Mouse (Mus musculus): ENCODE data around the gene Pabpc6. TPM values are rescaled to one million over a fixed set of nuclear protein-coding genes. Genes with fewer than 3 reads are reported as not detected.
A peak's percentile ranks its signal among the peaks of the same experiment; 100 is the strongest.

Pabpc6 gene
- total RNA-seq (2021) = under 1 TPM in 1 of 2 experiments, not detected in 1; 0.10 TPM

DNA sequence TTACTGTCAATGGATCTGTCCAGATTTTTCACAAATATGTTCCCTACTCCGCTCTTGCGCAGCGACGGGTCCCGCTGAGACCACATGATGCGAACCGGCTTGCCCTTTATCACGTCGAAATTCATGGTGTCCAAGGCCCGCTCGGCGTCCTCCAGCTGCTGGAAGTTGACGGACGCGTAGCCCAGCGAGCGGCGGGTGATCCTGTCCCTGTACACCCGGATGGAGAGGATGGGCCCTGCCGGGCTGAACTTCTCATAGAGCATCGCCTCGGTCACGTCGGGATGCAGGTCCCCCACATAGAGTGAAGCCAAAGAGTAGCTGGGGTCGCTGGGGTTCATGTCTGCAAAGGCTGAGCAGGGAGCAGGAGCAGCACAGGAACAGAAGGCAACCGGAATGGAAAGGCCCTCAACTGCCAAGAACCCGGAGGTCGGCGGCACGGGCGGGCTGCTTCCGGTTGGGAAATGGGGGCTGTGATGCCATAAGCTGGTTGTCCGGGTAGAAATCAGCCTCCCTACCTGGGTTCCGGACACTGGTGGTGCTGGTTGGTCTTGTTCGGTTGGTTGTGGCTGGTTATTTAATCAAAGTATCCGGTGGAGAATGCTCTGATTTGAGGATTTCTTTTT, at the start of gene Pabpc6:
Gene Pabpc6, minus strand, starts transcription at position 435 of the 623 bp plus-strand sequence.
- no peak for DNase-seq

DNA sequence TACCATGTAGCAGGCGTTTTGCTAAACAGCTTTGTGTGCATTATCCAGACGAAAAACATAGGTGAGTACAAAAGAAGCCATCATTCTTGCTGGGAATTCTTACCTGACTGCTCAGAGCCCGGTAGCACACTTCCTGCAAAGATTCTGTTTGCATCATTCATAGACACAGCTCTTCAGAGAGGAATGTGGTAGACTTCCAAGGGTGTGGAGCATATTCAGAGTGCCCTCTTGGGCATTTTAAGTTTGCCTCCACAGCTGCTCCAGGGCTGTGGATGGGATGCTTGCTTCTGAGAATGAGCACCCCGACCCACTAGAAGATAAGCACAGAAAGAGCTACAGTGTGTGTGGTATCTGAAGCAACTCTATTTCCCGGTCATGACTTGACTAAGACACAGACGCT, 41.4 kb upstream of the Pabpc6 start:
- DNase-seq = no peak

DNA sequence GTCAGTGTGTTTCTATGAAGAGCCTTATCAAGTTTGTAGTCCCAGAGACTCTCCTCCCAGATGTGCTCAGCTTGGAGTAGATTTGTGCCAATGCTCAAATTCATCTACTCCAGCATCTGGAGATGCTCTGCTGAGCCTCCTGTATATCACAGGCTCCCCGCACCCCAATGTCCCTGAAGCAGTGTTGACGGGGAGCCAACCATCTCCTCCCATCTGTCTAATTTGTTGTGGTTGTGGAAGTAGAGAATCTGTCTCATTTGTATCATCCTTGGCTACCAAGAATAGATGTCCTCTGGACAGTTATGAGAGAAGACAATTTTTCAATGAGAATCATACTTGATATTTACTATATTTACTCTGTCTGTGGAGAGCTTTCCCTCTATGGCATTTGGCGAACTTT, 39.4 kb upstream of the Pabpc6 start:
- DNase-seq = no peak

DNA sequence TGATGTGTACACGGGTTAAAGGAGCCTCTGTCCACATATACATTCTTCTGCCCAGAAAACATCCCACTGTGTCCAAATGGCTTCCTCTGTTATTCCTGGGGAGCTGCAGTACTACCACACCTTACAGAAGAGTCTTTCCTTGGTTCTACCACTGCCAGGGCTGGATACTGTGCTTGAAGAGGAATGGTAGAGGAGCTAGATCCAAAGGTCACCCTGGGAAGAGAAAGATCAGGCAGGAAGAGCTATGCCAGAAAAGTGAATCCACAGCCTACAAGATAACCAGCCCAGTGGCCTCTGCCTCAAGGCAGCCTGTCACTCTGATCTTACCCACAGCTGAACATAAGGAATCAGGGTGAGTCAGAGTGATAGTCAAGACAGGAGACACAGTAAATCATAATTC, 37.8 kb upstream of the Pabpc6 start:
- DNase-seq = no peak

DNA sequence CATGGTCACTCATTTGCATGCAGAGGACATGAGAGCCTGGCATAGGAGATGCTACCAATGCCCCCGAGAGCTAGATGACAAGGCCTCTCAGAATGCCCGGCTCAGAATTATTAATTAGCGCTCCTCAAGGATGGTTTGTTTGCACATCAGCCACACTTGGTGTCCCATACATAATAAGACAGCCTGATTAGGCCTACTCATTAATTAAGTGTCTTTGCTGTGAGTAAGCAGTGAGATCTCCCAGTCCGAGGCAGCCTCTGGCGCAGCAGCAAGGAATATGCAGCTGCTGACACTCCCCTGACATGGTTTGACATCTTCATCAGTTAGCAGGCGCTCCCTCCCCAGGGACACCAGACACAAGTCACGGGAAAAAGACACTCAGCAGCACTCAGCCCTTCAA, 28.2 kb upstream of the Pabpc6 start:
- DNase-seq = no peak

DNA sequence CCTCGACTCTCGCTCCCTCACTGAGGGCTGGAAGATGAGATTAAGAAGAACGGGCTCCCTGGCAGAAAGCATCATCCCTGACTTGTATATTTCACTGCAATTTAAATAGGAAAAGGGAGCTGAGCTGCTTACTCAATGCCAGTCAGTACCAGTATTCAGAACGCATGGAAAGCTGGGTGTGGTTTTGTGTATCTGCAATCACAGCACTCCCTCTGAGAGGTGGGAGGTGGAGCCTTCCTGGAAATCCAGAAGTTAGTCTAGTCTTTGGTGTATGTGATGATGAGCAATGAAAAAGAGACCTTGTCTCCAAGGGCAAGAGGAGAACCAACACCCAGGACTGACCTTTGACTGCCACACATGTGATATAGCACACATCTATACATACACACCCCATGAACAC, 21.7 kb upstream of the Pabpc6 start:
- no peak for DNase-seq

DNA sequence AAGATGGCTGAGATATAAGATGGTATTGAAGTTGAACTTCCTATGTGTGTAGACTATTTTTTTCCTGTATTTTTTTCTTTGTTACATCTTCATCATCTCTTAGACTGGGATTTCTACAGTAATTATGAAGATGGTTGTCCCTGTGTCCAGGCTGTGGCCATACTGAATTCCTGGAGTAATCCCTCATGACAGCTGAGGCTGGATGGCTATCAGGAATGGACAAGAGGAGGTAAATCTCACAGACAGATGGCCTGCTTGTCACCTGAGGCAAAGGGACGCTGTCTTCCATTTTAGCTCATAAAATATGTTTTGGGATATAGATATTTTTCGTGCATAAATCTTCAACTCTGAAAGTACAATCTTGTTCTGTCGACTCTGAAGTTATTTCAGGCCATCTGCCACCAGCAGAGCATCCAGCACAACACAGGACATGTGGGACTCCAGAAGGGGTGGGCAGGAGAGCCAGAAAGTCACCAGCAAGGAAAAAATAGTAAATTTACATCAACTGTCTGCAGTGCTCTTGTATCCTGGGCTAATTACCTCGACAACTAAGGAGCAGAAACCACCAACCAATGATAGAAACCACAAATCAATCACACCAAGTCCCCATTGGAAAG, 14.1 kb upstream of the Pabpc6 start:
- peak; percentile 30 to 32 for DNase-seq

DNA sequence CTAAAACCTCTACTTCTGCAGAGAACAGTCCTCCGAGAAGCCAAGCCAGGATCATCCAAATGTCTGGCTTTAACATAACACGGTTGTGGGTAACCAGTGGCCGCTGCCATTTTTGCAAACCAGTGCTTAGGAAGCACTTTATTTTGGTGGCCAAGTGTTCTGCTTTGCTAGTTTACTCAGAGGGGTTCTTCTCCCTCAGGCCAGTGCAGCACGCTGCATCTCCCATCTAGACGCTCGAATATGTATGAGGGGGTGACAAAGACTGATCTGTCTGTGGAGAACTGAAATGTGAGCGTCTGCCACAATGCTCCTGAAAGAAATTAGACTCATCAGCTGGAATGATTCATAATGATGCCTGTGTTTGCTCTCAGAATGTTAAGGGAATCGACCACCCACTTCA, 11.2 kb upstream of the Pabpc6 start:
- peak; percentile 36 to 42 for DNase-seq

DNA sequence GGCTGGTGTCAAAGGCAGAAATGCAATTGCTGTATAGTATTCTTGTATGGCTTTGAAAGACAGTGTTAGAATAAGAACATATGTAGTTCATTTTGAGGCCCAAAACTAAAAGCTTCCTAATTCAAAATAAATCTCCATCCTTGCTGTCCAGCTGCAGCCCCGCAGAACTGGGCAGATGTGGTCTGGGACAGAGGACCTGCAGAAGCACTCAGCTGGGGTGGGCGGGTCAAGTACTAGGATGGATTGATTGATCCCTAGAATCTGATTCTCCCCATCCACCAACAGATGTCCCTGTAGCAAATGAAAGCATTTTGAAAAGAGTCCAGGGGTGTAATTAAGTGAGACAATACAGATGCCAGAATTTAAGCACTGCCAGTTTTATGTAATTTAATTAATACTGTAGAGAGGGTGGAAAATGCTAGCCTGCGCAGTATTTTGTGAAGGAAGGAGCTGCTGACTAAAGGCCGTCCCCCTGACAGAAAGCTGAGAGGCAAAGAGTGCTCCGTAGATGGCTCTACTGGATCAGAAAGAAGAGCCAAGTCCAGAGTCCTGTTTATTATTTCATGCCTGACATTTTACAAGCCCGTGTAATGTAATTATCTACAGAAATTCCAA, 5.8 kb upstream of the Pabpc6 start:
- no peak for DNase-seq

DNA sequence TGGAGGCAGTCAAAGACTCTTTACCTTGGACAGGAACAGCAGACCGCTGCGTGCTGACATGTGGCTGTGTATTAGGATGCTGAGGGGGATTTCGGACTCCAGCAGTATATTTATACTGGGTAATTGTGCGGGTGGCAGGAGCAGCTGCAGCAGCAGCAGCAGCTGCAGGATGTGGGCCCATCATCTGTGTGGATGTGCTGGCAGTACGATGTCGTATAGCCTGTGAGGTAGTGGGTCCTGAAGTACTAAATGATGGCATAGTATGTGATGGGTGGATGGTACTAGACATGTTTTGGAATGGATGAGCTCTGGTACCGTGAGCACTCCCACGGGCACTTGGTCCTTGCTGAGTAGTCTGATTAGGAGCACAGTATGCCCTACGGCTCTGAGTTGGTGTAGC, 1.6 kb downstream of the Pabpc6 start:
- DNase-seq = no peak

DNA sequence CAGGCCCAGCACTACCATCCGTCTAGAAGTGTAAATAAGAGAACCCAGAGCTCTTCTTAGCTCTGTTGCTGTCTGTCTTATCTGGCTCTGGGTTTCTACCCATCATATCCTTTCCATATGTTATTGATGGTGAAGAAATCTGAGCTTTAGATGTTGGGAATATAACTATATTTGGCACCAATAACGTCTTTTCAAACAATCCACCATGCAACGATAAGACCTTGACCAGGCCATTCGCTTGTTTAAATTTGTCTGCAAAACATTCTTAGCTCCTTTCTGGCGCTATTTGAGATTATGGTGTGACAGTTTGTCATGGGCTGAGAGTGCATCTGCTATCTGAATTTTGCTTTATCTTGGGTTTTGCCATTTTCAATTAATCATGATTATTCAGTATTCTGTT, 10.9 kb downstream of the Pabpc6 start:
- no peak for DNase-seq

DNA sequence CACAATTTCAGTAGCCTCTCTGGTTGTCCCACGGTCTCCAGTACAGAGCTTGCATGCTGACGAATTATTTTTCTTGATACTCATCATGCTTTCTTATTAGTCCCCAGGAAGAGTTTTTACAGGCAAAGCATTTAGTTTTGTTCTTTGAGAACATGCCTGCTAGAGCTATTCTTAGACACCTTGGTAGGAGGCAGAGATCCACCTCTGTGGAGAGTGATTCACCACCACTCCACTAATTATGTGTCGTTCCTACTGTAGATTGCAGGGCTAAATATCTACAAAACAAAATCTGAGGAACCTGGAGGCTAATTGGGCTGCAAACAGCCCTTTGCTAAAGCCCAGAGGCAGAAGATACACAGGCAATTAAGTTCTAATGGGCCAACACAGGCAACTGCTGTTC, 15.4 kb downstream of the Pabpc6 start:
- no peak for DNase-seq

DNA sequence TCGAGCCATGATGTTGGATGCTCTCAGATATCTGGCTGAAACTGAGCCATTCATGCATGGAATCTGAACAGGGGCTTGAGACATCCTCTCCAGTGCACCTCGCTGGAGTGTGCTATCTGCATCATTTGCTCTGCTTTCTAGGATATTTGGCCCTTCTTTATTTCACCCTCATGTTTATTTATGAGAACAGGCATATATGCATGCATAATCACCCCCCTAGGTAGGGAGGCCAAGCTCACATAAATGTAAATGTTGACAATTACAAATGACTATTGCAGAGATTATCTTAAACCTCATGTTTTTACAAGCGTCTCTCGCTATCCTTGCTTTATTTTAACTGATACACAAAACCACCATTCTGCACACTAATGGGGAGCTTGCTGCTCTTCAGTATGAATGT, 21.9 kb downstream of the Pabpc6 start:
- DNase-seq = no peak

DNA sequence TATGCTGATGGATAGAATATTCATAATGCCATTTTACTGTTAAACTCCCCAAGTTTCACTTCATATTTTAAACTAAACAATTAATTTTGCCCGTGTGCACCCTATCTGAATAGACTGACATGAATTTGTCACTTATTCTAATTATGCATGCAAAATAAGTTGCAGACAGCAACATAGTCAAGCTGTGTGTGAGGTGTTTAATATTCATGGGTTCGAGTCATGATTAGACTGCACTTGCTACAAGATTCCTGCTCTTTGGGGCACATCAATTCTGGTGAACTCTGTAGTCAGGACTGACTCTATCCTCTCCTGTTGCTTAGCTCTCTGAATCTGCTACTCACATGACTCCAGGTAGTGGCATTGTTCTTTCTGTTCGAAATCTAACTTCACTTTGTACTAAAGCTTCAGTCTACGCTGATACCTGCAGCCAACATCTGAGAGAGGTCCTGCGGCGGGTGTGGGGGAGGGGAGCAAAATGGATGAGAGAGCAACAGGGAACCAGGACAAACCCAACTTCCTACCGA, 25.8 kb downstream of the Pabpc6 start:
- DNase-seq = no peak

DNA sequence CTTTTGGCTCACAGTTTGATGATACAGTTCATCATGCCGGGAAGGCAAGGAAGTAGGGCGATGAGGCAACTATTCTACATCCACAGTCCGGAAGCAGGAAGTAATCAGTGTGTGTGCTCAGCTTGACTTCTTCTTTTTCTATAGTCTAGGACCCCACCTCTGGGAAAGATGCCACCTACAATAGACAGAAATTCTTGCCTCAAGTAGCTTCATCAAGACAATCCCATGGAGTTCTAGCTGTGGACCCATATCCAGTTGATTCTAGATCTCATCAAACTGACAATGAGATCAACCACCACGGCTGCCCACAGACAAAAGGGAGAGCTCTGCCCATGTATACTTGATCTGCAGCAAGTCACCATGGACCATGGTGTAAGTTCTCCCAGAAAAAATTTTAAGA, 32.5 kb downstream of the Pabpc6 start:
- no peak for DNase-seq

DNA sequence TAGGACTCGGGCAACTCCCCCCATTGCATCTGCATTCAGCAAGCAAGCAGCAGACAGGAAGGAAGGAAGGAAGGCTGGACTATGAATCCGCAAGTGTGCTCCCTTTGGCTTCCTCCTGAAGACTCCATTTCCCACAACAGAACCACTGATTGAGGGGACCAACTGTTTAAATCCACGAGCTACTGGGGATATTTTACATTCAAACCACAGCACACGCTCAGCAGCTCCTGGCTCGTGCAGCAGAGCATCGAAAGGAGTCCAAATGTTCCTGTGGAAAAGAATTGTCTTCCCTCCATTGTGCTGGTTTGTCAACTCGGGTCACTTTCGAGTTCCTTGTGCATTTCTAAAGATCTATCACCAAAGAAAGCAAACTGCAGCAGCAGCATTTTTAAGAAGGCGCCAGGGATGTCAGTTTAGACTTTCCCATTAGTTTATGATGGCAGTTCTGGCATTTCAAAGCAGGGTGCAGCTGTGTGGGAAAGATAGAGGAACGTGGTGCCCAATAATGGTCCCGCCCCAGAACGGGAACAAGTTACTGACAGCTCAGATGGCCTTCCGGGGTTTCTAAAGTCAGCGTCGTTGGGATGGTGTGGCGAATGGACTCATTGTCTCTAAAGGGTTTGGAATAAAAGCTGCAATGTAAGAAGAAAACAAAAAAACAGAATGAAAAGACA, 36.8 kb downstream of the Pabpc6 start:
- peak; percentile 8 to 22 for DNase-seq

DNA sequence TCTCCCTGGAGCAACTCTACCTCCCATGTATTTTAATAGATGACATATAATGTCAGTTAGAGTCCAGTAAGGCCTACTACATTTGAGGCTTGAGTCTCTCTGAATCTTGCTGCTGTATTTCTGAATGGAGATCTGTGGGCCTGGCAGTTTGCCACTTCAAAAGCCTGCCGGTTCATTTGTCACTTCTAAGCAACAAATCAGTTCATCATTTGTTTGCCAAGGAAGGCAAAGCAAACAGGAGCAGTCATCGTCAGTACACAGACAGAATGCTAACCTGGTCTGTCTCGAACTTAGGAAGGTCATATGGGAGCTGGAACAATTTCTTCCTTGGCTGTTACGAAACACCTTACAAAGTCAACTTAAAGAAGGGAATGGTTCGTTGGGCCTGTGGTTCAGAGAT, 37.4 kb downstream of the Pabpc6 start:
- DNase-seq = peak; percentile 23 to 45

DNA sequence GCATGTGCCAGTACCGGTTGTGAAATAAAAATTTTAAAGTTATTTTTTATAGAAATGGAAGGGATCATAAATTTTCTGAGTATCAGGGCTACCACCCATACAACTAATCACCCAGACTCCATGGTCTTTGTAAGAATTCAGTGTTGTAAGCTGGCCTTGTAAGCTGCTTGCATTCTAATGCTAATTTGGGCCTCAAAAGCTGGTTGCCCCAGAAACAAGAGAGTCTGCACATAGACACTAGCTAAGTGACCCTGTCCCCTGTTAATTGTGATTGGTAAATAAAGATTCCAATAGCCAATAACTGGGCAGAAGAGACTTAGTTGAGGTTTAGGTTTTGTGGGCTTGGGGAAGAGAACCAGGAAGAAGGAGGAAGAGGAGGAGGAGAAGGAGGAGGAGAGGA, 38.4 kb downstream of the Pabpc6 start:
- DNase-seq = no peak

DNA sequence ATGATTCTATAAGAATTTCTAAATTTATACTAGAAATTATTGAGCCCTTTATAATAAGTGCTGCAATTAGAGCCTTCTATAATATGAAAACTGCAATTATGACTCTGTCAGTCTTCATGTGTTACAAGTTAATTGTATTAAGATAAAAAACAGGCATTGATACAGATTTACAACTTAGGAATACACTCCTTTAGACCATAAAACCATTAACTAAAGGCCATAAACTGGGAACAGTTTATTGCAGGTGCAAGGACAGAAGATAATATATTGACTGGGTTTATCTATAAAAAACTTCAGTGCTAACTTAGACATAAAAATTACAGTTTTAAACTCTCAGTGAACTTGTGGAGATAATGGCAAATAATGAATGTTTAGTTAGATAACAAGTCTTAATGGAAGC, 42.5 kb downstream of the Pabpc6 start:
- DNase-seq = no peak
